In the genomic region with DNA sequence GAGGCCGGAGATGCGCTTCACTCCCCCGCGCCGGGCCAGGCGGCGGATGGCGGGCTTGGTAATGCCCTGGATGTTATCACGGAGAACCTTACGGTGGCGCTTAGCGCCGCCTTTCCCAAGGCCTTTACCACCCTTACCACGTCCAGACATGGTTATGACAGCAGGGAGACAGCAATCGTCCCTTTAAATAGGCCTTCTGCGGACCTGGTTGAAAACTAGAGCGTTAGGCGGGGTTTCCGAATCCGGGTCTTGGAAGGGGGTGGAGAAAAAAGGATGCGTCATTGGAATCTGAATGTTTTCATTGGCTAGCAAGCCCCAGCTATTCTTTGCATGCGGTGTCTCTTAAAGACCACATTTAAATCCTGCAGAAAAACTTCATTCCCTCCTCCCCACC, we compare ENCODE assay signal across 8 mouse cellular contexts. TPM values are rescaled to one million over a fixed set of nuclear protein-coding genes. Genes with fewer than 3 reads are reported as not detected.
DNase-seq lines count a peak whose midpoint lies in the region; ATAC-seq lines count a peak whose summit lies in the region.

Gene Hist1h4c, minus strand, starts transcription at position 155 of the 394 bp plus-strand sequence.

- peak within 1 kb of the TSS; percentile 83 for H3K4me2 ChIP-seq in heart, embryonic 14.5 days (ENCODE audit: low read length)
- peak within 1 kb of the TSS; percentile 67 for H3K4me2 ChIP-seq in liver, embryonic 13.5 days
- peak within 1 kb of the TSS; percentile 71 for H3K4me2 ChIP-seq in stomach, embryonic 16.5 days (ENCODE audit: low read depth, low read length)

- H3K9me3 ChIP-seq in heart, embryonic 14.5 days (ENCODE audit: control insufficient read depth, low read length), result no peaks in the 10 kb centered on the region
- no peaks in the 10 kb centered on the region for H3K9me3 ChIP-seq in liver, embryonic 13.5 days (replicated peaks)
- no peaks in the 10 kb centered on the region for H3K9me3 ChIP-seq in stomach, embryonic 16.5 days (replicated peaks; ENCODE audit: control insufficient read depth, low read length)

- peak within 1 kb of the TSS; percentile 80 for H3K9ac ChIP-seq in heart, embryonic 14.5 days (ENCODE audit: low read length)
- H3K9ac ChIP-seq in liver, embryonic 13.5 days, result peak within 1 kb of the TSS; percentile 81
- H3K9ac ChIP-seq in stomach, embryonic 16.5 days (ENCODE audit: low read length), result peak within 1 kb of the TSS; percentile 71

- H3K27ac ChIP-seq in heart, embryonic 14.5 days (replicated peaks in 1 of 2; ENCODE audit: control insufficient read depth in 1 of 2, insufficient read depth in 1 of 2, low read depth in 2 of 2, low read length in 2 of 2), result peak within 1 kb of the TSS; percentile 91 to 92
- H3K27ac ChIP-seq in liver, embryonic 13.5 days, result peak within 1 kb of the TSS; percentile 100
- peak within 1 kb of the TSS; percentile 92 for H3K27ac ChIP-seq in stomach, embryonic 16.5 days (ENCODE audit: low read length)

- no peaks in the 10 kb centered on the region for H3K36me3 ChIP-seq in heart, embryonic 14.5 days (ENCODE audit: control insufficient read depth, insufficient read depth, low read length)
- 0 out of 2 replicates have a peak, but pooled peaks cover 3% of the 10 kb centered on the region for H3K36me3 ChIP-seq in liver, embryonic 13.5 days
- no peaks in the 10 kb centered on the region for H3K36me3 ChIP-seq in stomach, embryonic 16.5 days (ENCODE audit: control insufficient read depth, insufficient read depth, low read length)

- peak; percentile 86 for ATAC-seq in CD4-positive, CD25-positive, alpha-beta regulatory T cell, adult 4 months
- peak; percentile 92 for ATAC-seq in heart, embryonic 14.5 days (ENCODE audit: insufficient number of reproducible peaks, insufficient read depth, low FRiP score, low read depth)
- ATAC-seq in liver, embryonic 13.5 days (ENCODE audit: low read depth), result peak; percentile 92
- ATAC-seq in stomach, embryonic 16.5 days (ENCODE audit: insufficient read depth, low FRiP score), result peak; percentile 96

- WGBS in heart, embryonic 14.5 days, result under 1% methylated on average over 17 of the region's 22 CpGs
- WGBS in liver, embryonic 13.5 days (ENCODE audit: insufficient replicate concordance), result 0% methylated on average over 22 of the region's 22 CpGs
- WGBS in stomach, embryonic 16.5 days, result under 1% methylated on average over 20 of the region's 22 CpGs

- no peaks in the 10 kb centered on the region for H3K27me3 ChIP-seq in heart, embryonic 14.5 days (ENCODE audit: control insufficient read depth, insufficient read depth, low read length)
- no peaks in the 10 kb centered on the region for H3K27me3 ChIP-seq in liver, embryonic 13.5 days
- no peaks in the 10 kb centered on the region for H3K27me3 ChIP-seq in stomach, embryonic 16.5 days (ENCODE audit: control insufficient read depth, insufficient read depth, low read length)

- DNase-seq in c-Kit-negative CD71-positive TER-119-positive erythroid progenitor cells, embryonic 14.5 days (ENCODE audit: low read depth, low spot score), result peak; percentile 100
- peak; percentile 98 for DNase-seq in fibroblast of lung, adult 2 months (ENCODE audit: low read depth)
- peak; percentile 98 for DNase-seq in kidney, postnatal 14 days
- peak; percentile 97 for DNase-seq in liver, embryonic 13.5 days
- DNase-seq in neural tube, embryonic 10.5 days (ENCODE audit: extremely low spot score, low spot score), result peak; percentile 100

- H3K4me3 ChIP-seq in heart, embryonic 14.5 days (ENCODE audit: control insufficient read depth in 1 of 2, insufficient read depth in 1 of 2, low read depth in 1 of 2, low read length in 2 of 2), result peak within 1 kb of the TSS; percentile 47 to 52
- H3K4me3 ChIP-seq in liver, embryonic 13.5 days (replicated peaks), result peak within 1 kb of the TSS; percentile 59
- peak within 1 kb of the TSS; percentile 53 for H3K4me3 ChIP-seq in stomach, embryonic 16.5 days (replicated peaks; ENCODE audit: low read length)

- peaks cover 4 to 7% of the 10 kb centered on the region in 2 experiments; a peak in 2 of 4 replicates for H3K4me1 ChIP-seq in heart, embryonic 14.5 days (ENCODE audit: control insufficient read depth in 2 of 2, insufficient read depth in 2 of 2, low read length in 2 of 2)
- H3K4me1 ChIP-seq in liver, embryonic 13.5 days (replicated peaks), result peaks cover 60% of the 10 kb centered on the region
- 0 out of 2 replicates have a peak, but pooled peaks cover 4% of the 10 kb centered on the region for H3K4me1 ChIP-seq in stomach, embryonic 16.5 days (ENCODE audit: control insufficient read depth, insufficient read depth, low read length)

RNA-seq across cellular contexts. Expression of gene Hist1h4c, which starts in this region (rescaled TPM):
- polyA plus RNA-seq in CD4-positive, CD25-positive, alpha-beta regulatory T cell, adult 4 months (2017; shearing (Covaris generic)), result 1 to 10 TPM; 8.7 to 9.4 TPM
- polyA plus RNA-seq in heart, embryonic 14.5 days (2014; fragmentation: Nextera tagmentation; extraction: Ambion mirVana), result 2.2 and 3.2 TPM in 2 replicates
- 5.4 and 8.6 TPM in 2 replicates for polyA plus RNA-seq in liver, embryonic 13.5 days (2015; fragmentation: Nextera tagmentation; extraction: Ambion mirVana)
- polyA plus RNA-seq in stomach, embryonic 16.5 days (2015; fragmentation: Nextera tagmentation; extraction: Ambion mirVana), result 4.5 and 4.8 TPM in 2 replicates

Comparison
In these comparisons a context has a peak if more than half of its experiments do, and no peak if none do; other contexts are left out.
1. Peak in every context shown above with its lines: DNase-seq, ATAC-seq, H3K4me3 ChIP-seq and H3K27ac ChIP-seq.